8 mouse cellular contexts compared by ENCODE assay signal in the genomic region with DNA sequence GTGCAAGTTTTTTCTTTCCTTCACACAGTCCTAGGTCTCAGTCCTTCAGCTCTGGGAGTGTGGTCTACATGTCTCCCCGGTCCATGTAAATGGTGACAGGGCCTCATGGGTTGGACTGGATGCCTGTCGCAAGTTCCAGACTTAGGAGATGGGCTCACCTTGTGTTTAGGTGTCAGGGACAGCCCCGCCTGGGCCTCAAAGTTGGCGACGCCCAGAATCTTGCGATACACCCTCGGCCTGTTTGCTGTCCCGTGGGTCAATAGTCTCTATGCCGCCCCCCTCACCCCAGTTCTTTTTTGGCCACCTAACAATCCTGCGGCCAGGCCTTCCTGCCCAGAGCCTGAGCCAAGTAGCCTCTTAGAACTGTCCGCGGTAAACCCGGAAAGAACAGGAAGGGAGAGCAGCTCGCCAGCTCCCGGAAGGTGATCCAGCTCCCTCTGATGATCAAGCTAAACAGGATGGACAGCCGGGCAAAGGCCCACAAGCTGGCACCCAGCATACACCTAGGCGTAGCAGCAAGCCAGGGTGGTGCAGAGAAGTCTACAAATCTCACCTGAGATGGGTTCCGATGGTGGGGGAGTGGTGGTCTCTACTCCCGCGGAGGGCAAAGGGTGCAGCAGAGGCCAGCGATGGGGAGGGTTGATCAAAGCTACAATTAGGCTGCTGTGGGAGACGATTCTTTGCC. TPM values are rescaled to one million over a fixed set of nuclear protein-coding genes. Genes with fewer than 3 reads are reported as not detected.
A peak's percentile ranks its signal among the peaks of the same experiment; 100 is the strongest.
DNase-seq lines count a peak whose midpoint lies in the region; ATAC-seq and TF ChIP-seq lines count a peak whose summit lies in the region.

No protein-coding gene starts in this region.

- H3K27me3 ChIP-seq in hindbrain, embryonic 11.5 days (ENCODE audit: control insufficient read depth, insufficient read depth, low read length) = no peaks in the 10 kb centered on the region
- H3K27me3 ChIP-seq in limb, embryonic 13.5 days = no peaks in the 10 kb centered on the region
- H3K27me3 ChIP-seq in midbrain, embryonic 13.5 days = no peaks in the 10 kb centered on the region

- no peaks in the 10 kb centered on the region for H3K9me3 ChIP-seq in hindbrain, embryonic 11.5 days (ENCODE audit: control insufficient read depth, low read length)
- no peaks in the 10 kb centered on the region for H3K9me3 ChIP-seq in limb, embryonic 13.5 days
- H3K9me3 ChIP-seq in midbrain, embryonic 13.5 days = no peaks in the 10 kb centered on the region

- peak overlapping the region; percentile 81 for H3K9ac ChIP-seq in hindbrain, embryonic 11.5 days (ENCODE audit: low read depth, low read length)
- peak overlapping the region; percentile 84 for H3K9ac ChIP-seq in limb, embryonic 13.5 days
- peak overlapping the region; percentile 84 for H3K9ac ChIP-seq in midbrain, embryonic 13.5 days (replicated peaks)

- peak overlapping the region; percentile 91 for H3K4me2 ChIP-seq in hindbrain, embryonic 11.5 days (replicated peaks; ENCODE audit: low read depth, low read length)
- H3K4me2 ChIP-seq in limb, embryonic 13.5 days (replicated peaks) = peak overlapping the region; percentile 94
- H3K4me2 ChIP-seq in midbrain, embryonic 13.5 days (replicated peaks) = peak overlapping the region; percentile 97

- peaks cover 5% of the 10 kb centered on the region; the same call in 1 of the 2 replicates for H3K36me3 ChIP-seq in hindbrain, embryonic 11.5 days (ENCODE audit: control insufficient read depth, insufficient read depth, low read length)
- H3K36me3 ChIP-seq in limb, embryonic 13.5 days = peaks cover 43% of the 10 kb centered on the region
- H3K36me3 ChIP-seq in midbrain, embryonic 13.5 days = peaks cover 43% of the 10 kb centered on the region

- H3K27ac ChIP-seq in gastrocnemius, adult 2 months = peak overlapping the region; percentile 88
- H3K27ac ChIP-seq in hindbrain, embryonic 11.5 days (ENCODE audit: low read depth, low read length) = no peak overlapping the region
- H3K27ac ChIP-seq in limb, embryonic 13.5 days = no peak overlapping the region
- H3K27ac ChIP-seq in midbrain, embryonic 13.5 days = no peak overlapping the region

- 0 out of 2 replicates have a peak, but pooled peaks cover 3% of the 10 kb centered on the region for H3K4me1 ChIP-seq in hindbrain, embryonic 11.5 days (replicated peaks; ENCODE audit: control insufficient read depth, insufficient read depth, low read length)
- peaks cover 22% of the 10 kb centered on the region for H3K4me1 ChIP-seq in limb, embryonic 13.5 days
- H3K4me1 ChIP-seq in midbrain, embryonic 13.5 days (replicated peaks) = peaks cover 33% of the 10 kb centered on the region

- no peak for TF ChIP-seq CTCF in gastrocnemius, adult 2 months (IDR thresholded peaks at IDR 0.05)

- ATAC-seq in hindbrain, embryonic 11.5 days (ENCODE audit: low FRiP score) = no peak
- ATAC-seq in limb, embryonic 13.5 days (ENCODE audit: low FRiP score, low read depth) = peak; percentile 10; the same call in 1 of the 2 replicates
- ATAC-seq in midbrain, embryonic 13.5 days = peak; percentile 82

- DNase-seq in gastrocnemius, adult 2 months = peak; percentile 52
- DNase-seq in gastrocnemius, postnatal 4 days (ENCODE audit: low spot score in 2 of 2) = no peak
- DNase-seq in brain, adult 2 months (ENCODE audit: low read depth, low spot score) = peak; percentile 38
- no peak for DNase-seq in hindbrain, embryonic 11.5 days (ENCODE audit: low spot score)
- DNase-seq in natural killer cell, adult 2 months (ENCODE audit: low spot score in 2 of 2) = no peak
- DNase-seq in cerebellum, adult 11-12 months = no peak

- peak overlapping the region; percentile 95 for H3K4me3 ChIP-seq in gastrocnemius, adult 2 months
- H3K4me3 ChIP-seq in hindbrain, embryonic 11.5 days (ENCODE audit: low read depth, low read length) = peak overlapping the region; percentile 85
- H3K4me3 ChIP-seq in limb, embryonic 13.5 days = peak overlapping the region; percentile 75
- peak overlapping the region; percentile 69 for H3K4me3 ChIP-seq in midbrain, embryonic 13.5 days (replicated peaks)

- intact Hi-C loops in gastrocnemius, adult 2 months (cut with DNase I) = no loop called here

- WGBS in hindbrain, embryonic 11.5 days = 13% methylated on average over 22 of the region's 22 CpGs
- 9% methylated on average over 22 of the region's 22 CpGs for WGBS in limb, embryonic 13.5 days
- 13% methylated on average over 22 of the region's 22 CpGs for WGBS in midbrain, embryonic 13.5 days

RNA-seq across cellular contexts. Expression of gene Cptp, which starts 0.5 kb away (rescaled TPM):
- 10 to 100 TPM; 13.6 to 18.0 TPM for total RNA-seq in gastrocnemius, adult 2 months (2021)
- total RNA-seq in gastrocnemius, postnatal 4 days (2021) = 10 to 100 TPM; 14.0 to 17.6 TPM
- 19.8 and 22.7 TPM in 2 replicates for polyA plus RNA-seq in hindbrain, embryonic 11.5 days (2014; fragmentation: Nextera tagmentation; extraction: Ambion mirVana)
- polyA plus RNA-seq in limb, embryonic 13.5 days (2015; fragmentation: Nextera tagmentation; extraction: Ambion mirVana) = 13.6 and 13.8 TPM in 2 replicates
- polyA plus RNA-seq in midbrain, embryonic 13.5 days (2015; fragmentation: Nextera tagmentation; extraction: Ambion mirVana) = 22.1 and 24.5 TPM in 2 replicates

RNA-seq across cellular contexts. Expression of gene Ints11, which starts 0.6 kb away (rescaled TPM):
- total RNA-seq in gastrocnemius, adult 2 months (2021) = 10 to 100 TPM; 14.9 to 17.3 TPM
- 10 to 100 TPM; 22.0 to 25.2 TPM for total RNA-seq in gastrocnemius, postnatal 4 days (2021)
- polyA plus RNA-seq in hindbrain, embryonic 11.5 days (2014; fragmentation: Nextera tagmentation; extraction: Ambion mirVana) = 93.1 and 95.4 TPM in 2 replicates
- polyA plus RNA-seq in limb, embryonic 13.5 days (2015; fragmentation: Nextera tagmentation; extraction: Ambion mirVana) = 71.2 and 74.8 TPM in 2 replicates
- 85.3 and 88.6 TPM in 2 replicates for polyA plus RNA-seq in midbrain, embryonic 13.5 days (2015; fragmentation: Nextera tagmentation; extraction: Ambion mirVana)

RNA-seq across cellular contexts. Expression of gene Tas1r3, which starts 5.6 kb away (rescaled TPM):
- under 1 TPM; 0.11 to 0.23 TPM for total RNA-seq in gastrocnemius, adult 2 months (2021)
- under 1 TPM; 0.26 to 0.34 TPM for total RNA-seq in gastrocnemius, postnatal 4 days (2021)
- 0.46 TPM in 2 replicates for polyA plus RNA-seq in hindbrain, embryonic 11.5 days (2014; fragmentation: Nextera tagmentation; extraction: Ambion mirVana)
- 0.25 and 0.33 TPM in 2 replicates for polyA plus RNA-seq in limb, embryonic 13.5 days (2015; fragmentation: Nextera tagmentation; extraction: Ambion mirVana)
- polyA plus RNA-seq in midbrain, embryonic 13.5 days (2015; fragmentation: Nextera tagmentation; extraction: Ambion mirVana) = 0.80 and 0.83 TPM in 2 replicates

RNA-seq across cellular contexts. Expression of gene Dvl1, which starts 21.6 kb away (rescaled TPM):
- total RNA-seq in gastrocnemius, adult 2 months (2021) = 100 to 1,000 TPM; 116 to 122 TPM
- total RNA-seq in gastrocnemius, postnatal 4 days (2021) = 10 to 100 TPM; 82.1 to 85.1 TPM
- polyA plus RNA-seq in hindbrain, embryonic 11.5 days (2014; fragmentation: Nextera tagmentation; extraction: Ambion mirVana) = 7.5 and 8.8 TPM in 2 replicates
- polyA plus RNA-seq in limb, embryonic 13.5 days (2015; fragmentation: Nextera tagmentation; extraction: Ambion mirVana) = 4.3 and 5.7 TPM in 2 replicates
- 8.1 and 8.4 TPM in 2 replicates for polyA plus RNA-seq in midbrain, embryonic 13.5 days (2015; fragmentation: Nextera tagmentation; extraction: Ambion mirVana)

RNA-seq across cellular contexts. Expression of gene Pusl1, which starts 22.8 kb away (rescaled TPM):
- 10 to 100 TPM; 10.5 to 13.4 TPM for total RNA-seq in gastrocnemius, adult 2 months (2021)
- total RNA-seq in gastrocnemius, postnatal 4 days (2021) = 10 to 100 TPM; 27.4 to 30.1 TPM
- polyA plus RNA-seq in hindbrain, embryonic 11.5 days (2014; fragmentation: Nextera tagmentation; extraction: Ambion mirVana) = 41.6 and 43.2 TPM in 2 replicates
- polyA plus RNA-seq in limb, embryonic 13.5 days (2015; fragmentation: Nextera tagmentation; extraction: Ambion mirVana) = 51.8 and 55.9 TPM in 2 replicates
- 52.5 and 52.6 TPM in 2 replicates for polyA plus RNA-seq in midbrain, embryonic 13.5 days (2015; fragmentation: Nextera tagmentation; extraction: Ambion mirVana)

Comparison
In these comparisons a context has a peak if more than half of its experiments do, and no peak if none do; other contexts are left out.
1. DNase-seq: peak in gastrocnemius, adult 2 months (single experiment) and brain, adult 2 months (single experiment); none in gastrocnemius, postnatal 4 days (0 of 2), hindbrain, embryonic 11.5 days (single experiment), natural killer cell, adult 2 months (0 of 2) and cerebellum, adult 11-12 months (single experiment).
2. Peak in every context shown above with its lines, with median percentiles within 50 percentile points of each other: H3K4me3 ChIP-seq, H3K4me2 ChIP-seq and H3K9ac ChIP-seq.